Mouse (Mus musculus): ENCODE data around the gene Olah. TPM values are rescaled to one million over a fixed set of nuclear protein-coding genes. Genes with fewer than 3 reads are reported as not detected.
"Not testable (repeated sequence)": the region's sequence is repeated elsewhere in the genome, so short reads cannot be mapped to it uniquely, and the experiment has no call there.

Olah gene
- polyA plus RNA-seq (2017; shearing (Covaris generic)), result not detected

GRCm38 (mm10) chr2:3397110-3397509 is at the start of gene Olah:
Gene Olah, minus strand, starts transcription at chr2:3397210.
- ATAC-seq, result not testable (repeated sequence)

GRCm38 (mm10) chr2:3445984-3446383 is 49.0 kb upstream of the Olah start:
- ATAC-seq, result no peak

GRCm38 (mm10) chr2:3444206-3444605 is 47.2 kb upstream of the Olah start:
- no peak for ATAC-seq

- no peak for ATAC-seq
These were observed 40.9 kb upstream of the Olah start for GRCm38 (mm10) chr2:3437956-3438355.

GRCm38 (mm10) chr2:3435369-3436061 is 38.5 kb upstream of the Olah start:
- no peak for ATAC-seq

GRCm38 (mm10) chr2:3430956-3431355 is 33.9 kb upstream of the Olah start:
- ATAC-seq, result no peak

GRCm38 (mm10) chr2:3424579-3424910 is 27.5 kb upstream of the Olah start:
- ATAC-seq, result peak; percentile 4

- peak; percentile 90 for ATAC-seq
These were observed 27.0 kb upstream of the Olah start, which contains the start of gene Dclre1c for GRCm38 (mm10) chr2:3423841-3424578. Gene Dclre1c, plus strand, starts transcription at chr2:3424131.

GRCm38 (mm10) chr2:3422548-3422947 is 25.5 kb upstream of the Olah start, which contains the start of gene Meig1:
Gene Meig1, minus strand, starts transcription at chr2:3422648.
- ATAC-seq, result no peak

GRCm38 (mm10) chr2:3420157-3420556 is 23.1 kb upstream of the Olah start:
- ATAC-seq, result no peak

- peak; percentile 82 for ATAC-seq
These were observed 21.9 kb upstream of the Olah start for GRCm38 (mm10) chr2:3418883-3419431.

GRCm38 (mm10) chr2:3415676-3416075 is 18.7 kb upstream of the Olah start:
- no peak for ATAC-seq

GRCm38 (mm10) chr2:3414241-3414640 is 17.2 kb upstream of the Olah start:
- no peak for ATAC-seq

GRCm38 (mm10) chr2:3407756-3408155 is 10.7 kb upstream of the Olah start:
- ATAC-seq, result no peak

- ATAC-seq, result no peak
These were observed 9.0 kb upstream of the Olah start for GRCm38 (mm10) chr2:3405981-3406380.

GRCm38 (mm10) chr2:3391945-3392344 is 5.1 kb downstream of the Olah start:
- no peak for ATAC-seq

GRCm38 (mm10) chr2:3387105-3387860 is 9.7 kb downstream of the Olah start:
- no peak for ATAC-seq

GRCm38 (mm10) chr2:3365127-3365526 is 31.9 kb downstream of the Olah start:
- ATAC-seq, result no peak

GRCm38 (mm10) chr2:3361067-3361466 is 35.9 kb downstream of the Olah start:
- no peak for ATAC-seq

- ATAC-seq, result no peak
These were observed 39.1 kb downstream of the Olah start for GRCm38 (mm10) chr2:3357887-3358286.

GRCm38 (mm10) chr2:3356311-3356710 is 40.7 kb downstream of the Olah start:
- no peak for ATAC-seq

GRCm38 (mm10) chr2:3355793-3356192 is 41.2 kb downstream of the Olah start:
- no peak for ATAC-seq

GRCm38 (mm10) chr2:3353160-3353559 is 43.9 kb downstream of the Olah start:
- no peak for ATAC-seq
